Mouse (Mus musculus): Measurements from ENCODE around the gene Wdr81. TPM values are rescaled to one million over a fixed set of nuclear protein-coding genes. Genes with fewer than 3 reads are reported as not detected.
A peak's percentile ranks its signal among the peaks of the same experiment; 100 is the strongest.

The Wdr81 gene
- polyA plus RNA-seq, 1 experiment from 2014 or later = 3.3 TPM

GRCm38 (mm10) chr11:75472469-75473081 lies 18.1 kb upstream of the Wdr81 start:
- ATAC-seq (ENCODE audit: insufficient number of reproducible peaks, low FRiP score, low TSS enrichment, low read depth) = no peak
- no peak overlapping the region for H3K9ac ChIP-seq (ENCODE audit: low read length)
- WGBS = 87% methylated on average over 11 of the region's 11 CpGs
- H3K4me1 ChIP-seq (ENCODE audit: control insufficient read depth, insufficient read depth, low read length) = no peaks in the 10 kb centered on the region
- H3K27me3 ChIP-seq (ENCODE audit: control insufficient read depth, insufficient read depth, low read length) = no peaks in the 10 kb centered on the region
- no peak overlapping the region for H3K4me3 ChIP-seq (ENCODE audit: low read depth, low read length)
- H3K9me3 ChIP-seq (ENCODE audit: control insufficient read depth, low read length) = no peaks in the 10 kb centered on the region
- no peak for DNase-seq (ENCODE audit: low spot score)
- no peaks in the 10 kb centered on the region for H3K36me3 ChIP-seq (ENCODE audit: control insufficient read depth, insufficient read depth, low read length)
- H3K27ac ChIP-seq (replicated peaks; ENCODE audit: low read depth, low read length) = no peak overlapping the region
- no peak overlapping the region for H3K4me2 ChIP-seq (ENCODE audit: low read depth, severe bottlenecking)

GRCm38 (mm10) chr11:75470675-75471074 lies 16.2 kb upstream of the Wdr81 start:
- WGBS = 87% methylated on average over 3 of the region's 3 CpGs
- no peaks in the 10 kb centered on the region for H3K9me3 ChIP-seq (ENCODE audit: control insufficient read depth, low read length)
- H3K36me3 ChIP-seq (ENCODE audit: control insufficient read depth, insufficient read depth, low read length) = peaks cover 3% of the 10 kb centered on the region; the same call in 1 of the 2 replicates
- H3K4me1 ChIP-seq (ENCODE audit: control insufficient read depth, insufficient read depth, low read length) = no peaks in the 10 kb centered on the region
- no peak overlapping the region for H3K9ac ChIP-seq (ENCODE audit: low read length)
- no peak overlapping the region for H3K4me3 ChIP-seq (ENCODE audit: low read depth, low read length)
- ATAC-seq (ENCODE audit: insufficient number of reproducible peaks, low FRiP score, low TSS enrichment, low read depth) = no peak
- no peaks in the 10 kb centered on the region for H3K27me3 ChIP-seq (ENCODE audit: control insufficient read depth, insufficient read depth, low read length)
- no peak overlapping the region for H3K27ac ChIP-seq (replicated peaks; ENCODE audit: low read depth, low read length)
- H3K4me2 ChIP-seq (ENCODE audit: low read depth, severe bottlenecking) = no peak overlapping the region
- DNase-seq (ENCODE audit: low spot score) = no peak

GRCm38 (mm10) chr11:75469261-75469660 lies 14.7 kb upstream of the Wdr81 start:
- peaks cover 3% of the 10 kb centered on the region; the same call in 1 of the 2 replicates for H3K36me3 ChIP-seq (ENCODE audit: control insufficient read depth, insufficient read depth, low read length)
- no peak overlapping the region for H3K4me2 ChIP-seq (ENCODE audit: low read depth, severe bottlenecking)
- no peak overlapping the region for H3K9ac ChIP-seq (ENCODE audit: low read length)
- H3K4me1 ChIP-seq (ENCODE audit: control insufficient read depth, insufficient read depth, low read length) = no peaks in the 10 kb centered on the region
- H3K9me3 ChIP-seq (ENCODE audit: control insufficient read depth, low read length) = no peaks in the 10 kb centered on the region
- DNase-seq (ENCODE audit: low spot score) = no peak
- no peak overlapping the region for H3K4me3 ChIP-seq (ENCODE audit: low read depth, low read length)
- no peak for ATAC-seq (ENCODE audit: insufficient number of reproducible peaks, low FRiP score, low TSS enrichment, low read depth)
- H3K27ac ChIP-seq (replicated peaks; ENCODE audit: low read depth, low read length) = no peak overlapping the region
- H3K27me3 ChIP-seq (ENCODE audit: control insufficient read depth, insufficient read depth, low read length) = no peaks in the 10 kb centered on the region
- 92% methylated on average over 4 of the region's 4 CpGs for WGBS

- WGBS = 68% methylated on average over 7 of the region's 7 CpGs
- Histone ChIP-seq H3K27ac (replicated peaks; ENCODE audit: low read depth, low read length) (no peak overlapping the region; the same call in 1 of the 2 replicates), H3K9ac (ENCODE audit: low read length) (peak overlapping the region; percentile 61)
These were observed 13.9 kb upstream of the Wdr81 start for GRCm38 (mm10) chr11:75468410-75468809.

GRCm38 (mm10) chr11:75467512-75468215 lies 13.1 kb upstream of the Wdr81 start:
- Histone ChIP-seq H3K27ac (replicated peaks; ENCODE audit: low read depth, low read length) (no peak overlapping the region; the same call in 1 of the 2 replicates), H3K27me3 (ENCODE audit: control insufficient read depth, insufficient read depth, low read length) (no peaks in the 10 kb centered on the region), H3K9ac (ENCODE audit: low read length) (peak overlapping the region; percentile 61), H3K4me3 (ENCODE audit: low read depth, low read length) (peak overlapping the region; percentile 36), H3K4me2 (ENCODE audit: low read depth, severe bottlenecking) (peak overlapping the region; percentile 62), H3K36me3 (ENCODE audit: control insufficient read depth, insufficient read depth, low read length) (peaks cover 3% of the 10 kb centered on the region; the same call in 1 of the 2 replicates), H3K4me1 (ENCODE audit: control insufficient read depth, insufficient read depth, low read length) (peaks cover 11% of the 10 kb centered on the region), H3K9me3 (ENCODE audit: control insufficient read depth, low read length) (no peaks in the 10 kb centered on the region)
- ATAC-seq (ENCODE audit: insufficient number of reproducible peaks, low FRiP score, low TSS enrichment, low read depth) (no peak), DNase-seq (ENCODE audit: low spot score) (peak; percentile 60)
- whole genome bisulfite sequencing = 16% methylated on average over 19 of the region's 19 CpGs

More at GRCm38 (mm10) chr11:75468410-75468809, 13.9 kb upstream of the Wdr81 start:
- peaks cover 3% of the 10 kb centered on the region; the same call in 1 of the 2 replicates for H3K36me3 ChIP-seq (ENCODE audit: control insufficient read depth, insufficient read depth, low read length)
- H3K9me3 ChIP-seq (ENCODE audit: control insufficient read depth, low read length) = no peaks in the 10 kb centered on the region
- H3K4me2 ChIP-seq (ENCODE audit: low read depth, severe bottlenecking) = peak overlapping the region; percentile 62
- peak overlapping the region; percentile 36 for H3K4me3 ChIP-seq (ENCODE audit: low read depth, low read length)
- H3K27me3 ChIP-seq (ENCODE audit: control insufficient read depth, insufficient read depth, low read length) = no peaks in the 10 kb centered on the region
- ATAC-seq (ENCODE audit: insufficient number of reproducible peaks, low FRiP score, low TSS enrichment, low read depth) = no peak
- peaks cover 4% of the 10 kb centered on the region for H3K4me1 ChIP-seq (ENCODE audit: control insufficient read depth, insufficient read depth, low read length)
- no peak for DNase-seq (ENCODE audit: low spot score)

- no peak overlapping the region for H3K4me3 ChIP-seq (ENCODE audit: low read depth, low read length)
- WGBS = 97% methylated on average over 4 of the region's 4 CpGs
- peaks cover 19% of the 10 kb centered on the region for H3K4me1 ChIP-seq (ENCODE audit: control insufficient read depth, insufficient read depth, low read length)
These were observed 12.4 kb upstream of the Wdr81 start for GRCm38 (mm10) chr11:75466731-75467505.

GRCm38 (mm10) chr11:75465051-75465450 lies 10.5 kb upstream of the Wdr81 start:
- DNase-seq (ENCODE audit: low spot score) (no peak), ATAC-seq (ENCODE audit: insufficient number of reproducible peaks, low FRiP score, low TSS enrichment, low read depth) (no peak)
- H3K9ac ChIP-seq (ENCODE audit: low read length) = no peak overlapping the region
- H3K9me3 ChIP-seq (ENCODE audit: control insufficient read depth, low read length) = no peaks in the 10 kb centered on the region
- no peak overlapping the region for H3K4me2 ChIP-seq (ENCODE audit: low read depth, severe bottlenecking)
- peaks cover 3% of the 10 kb centered on the region; the same call in 1 of the 2 replicates for H3K36me3 ChIP-seq (ENCODE audit: control insufficient read depth, insufficient read depth, low read length)
- no peak overlapping the region for H3K4me3 ChIP-seq (ENCODE audit: low read depth, low read length)
- H3K4me1 ChIP-seq (ENCODE audit: control insufficient read depth, insufficient read depth, low read length) = peaks cover 24% of the 10 kb centered on the region
- H3K27me3 ChIP-seq (ENCODE audit: control insufficient read depth, insufficient read depth, low read length) = no peaks in the 10 kb centered on the region
- H3K27ac ChIP-seq (replicated peaks; ENCODE audit: low read depth, low read length) = no peak overlapping the region
- 88% methylated on average over 6 of the region's 6 CpGs for WGBS

More at GRCm38 (mm10) chr11:75466731-75467505, 12.4 kb upstream of the Wdr81 start:
- peak; percentile 38 for DNase-seq (ENCODE audit: low spot score)
- Histone ChIP-seq H3K9ac (ENCODE audit: low read length) (no peak overlapping the region), H3K27ac (replicated peaks; ENCODE audit: low read depth, low read length) (no peak overlapping the region), H3K36me3 (ENCODE audit: control insufficient read depth, insufficient read depth, low read length) (peaks cover 3% of the 10 kb centered on the region; the same call in 1 of the 2 replicates), H3K4me2 (ENCODE audit: low read depth, severe bottlenecking) (no peak overlapping the region), H3K9me3 (ENCODE audit: control insufficient read depth, low read length) (no peaks in the 10 kb centered on the region), H3K27me3 (ENCODE audit: control insufficient read depth, insufficient read depth, low read length) (no peaks in the 10 kb centered on the region)
- ATAC-seq (ENCODE audit: insufficient number of reproducible peaks, low FRiP score, low TSS enrichment, low read depth) = no peak

GRCm38 (mm10) chr11:75464417-75464816 lies 9.9 kb upstream of the Wdr81 start:
- peaks cover 3% of the 10 kb centered on the region; the same call in 1 of the 2 replicates for H3K36me3 ChIP-seq (ENCODE audit: control insufficient read depth, insufficient read depth, low read length)
- no peak for DNase-seq (ENCODE audit: low spot score)
- ATAC-seq (ENCODE audit: insufficient number of reproducible peaks, low FRiP score, low TSS enrichment, low read depth) = no peak
- peaks cover 25% of the 10 kb centered on the region for H3K4me1 ChIP-seq (ENCODE audit: control insufficient read depth, insufficient read depth, low read length)
- no peaks in the 10 kb centered on the region for H3K27me3 ChIP-seq (ENCODE audit: control insufficient read depth, insufficient read depth, low read length)
- H3K4me3 ChIP-seq (ENCODE audit: low read depth, low read length) = no peak overlapping the region
- no peaks in the 10 kb centered on the region for H3K9me3 ChIP-seq (ENCODE audit: control insufficient read depth, low read length)
- no peak overlapping the region for H3K27ac ChIP-seq (replicated peaks; ENCODE audit: low read depth, low read length)
- WGBS = 87% methylated on average over 6 of the region's 6 CpGs
- H3K4me2 ChIP-seq (ENCODE audit: low read depth, severe bottlenecking) = no peak overlapping the region
- H3K9ac ChIP-seq (ENCODE audit: low read length) = no peak overlapping the region

All from limb, embryonic 11.5 days (tissue).